Mouse (Mus musculus): ENCODE data around the gene Selenoi. TPM values are rescaled to one million over a fixed set of nuclear protein-coding genes. Genes with fewer than 3 reads are reported as not detected.

The Selenoi gene
- polyA plus RNA-seq, 1 experiment = not detected

DNA sequence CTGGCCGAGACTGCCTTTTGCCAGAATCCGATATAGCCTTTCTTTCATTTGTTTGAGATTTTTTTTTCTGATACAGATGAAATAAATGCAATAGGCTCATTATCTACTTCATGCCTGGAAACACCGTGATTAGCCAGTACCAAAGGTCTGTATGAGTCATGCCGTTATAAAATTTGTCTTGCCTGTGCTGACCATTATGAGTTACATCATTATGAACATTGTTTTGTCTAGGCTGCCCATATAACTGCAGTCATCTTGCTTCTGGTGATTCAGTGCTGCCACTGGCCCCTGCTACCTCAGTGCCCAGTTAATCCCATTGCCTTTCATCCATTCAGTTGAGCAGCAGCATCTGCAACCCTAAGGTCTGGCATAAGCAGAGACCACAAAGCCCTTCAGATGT, 47.1 kb downstream of the Selenoi start:
- no peak for TF ChIP-seq POLR2A (IDR thresholded peaks at IDR 0.05; ENCODE audit: insufficient read depth, low read depth, low read length)
- no peak for TF ChIP-seq CTCF (IDR thresholded peaks at IDR 0.05; ENCODE audit: insufficient read depth, low read depth, low read length)

GRCm38 (mm10) chr5:30280864-30281263, 48.5 kb downstream of the Selenoi start:
- H3K27ac ChIP-seq (ENCODE audit: insufficient read depth, low read depth, low read length) = no peak overlapping the region
- H3K4me3 ChIP-seq (ENCODE audit: insufficient read depth, low read depth, low read length) = peak overlapping the region; percentile 57
- WGBS = 35% methylated on average over 9 of the region's 9 CpGs
- no peak for TF ChIP-seq POLR2A (IDR thresholded peaks at IDR 0.05; ENCODE audit: insufficient read depth, low read depth, low read length)
- no peak for TF ChIP-seq CTCF (IDR thresholded peaks at IDR 0.05; ENCODE audit: insufficient read depth, low read depth, low read length)
- H3K4me1 ChIP-seq (ENCODE audit: control insufficient read depth, insufficient read depth, low read length) = 0 out of 2 replicates have a peak, but pooled peaks cover 2% of the 10 kb centered on the region

More for the DNA sequence above, 47.1 kb downstream of the Selenoi start:
- WGBS = 90% methylated on average over 4 of the region's 4 CpGs
- Histone ChIP-seq H3K4me1 (ENCODE audit: control insufficient read depth, insufficient read depth, low read length) (0 out of 2 replicates have a peak, but pooled peaks cover 2% of the 10 kb centered on the region), H3K4me3 (ENCODE audit: insufficient read depth, low read depth, low read length) (no peak overlapping the region), H3K27ac (ENCODE audit: insufficient read depth, low read depth, low read length) (no peak overlapping the region)

GRCm38 (mm10) chr5:30281291-30281732, 48.9 kb downstream of the Selenoi start, which contains the start of gene Drc1:
TSS of gene Drc1 (plus strand) at chr5:30281388.
- 1% methylated on average over 26 of the region's 26 CpGs for WGBS
- Histone ChIP-seq H3K4me1 (ENCODE audit: control insufficient read depth, insufficient read depth, low read length) (0 out of 2 replicates have a peak, but pooled peaks cover 2% of the 10 kb centered on the region), H3K4me3 (ENCODE audit: insufficient read depth, low read depth, low read length) (peak within 1 kb of the TSS; percentile 57), H3K27ac (ENCODE audit: insufficient read depth, low read depth, low read length) (no peak within 1 kb of the TSS)
- TF ChIP-seq POLR2A (IDR thresholded peaks at IDR 0.05; ENCODE audit: insufficient read depth, low read depth, low read length) = 0 out of 2 replicates have a peak, but pooled peaks have one; percentile 23
- TF ChIP-seq CTCF (IDR thresholded peaks at IDR 0.05; ENCODE audit: insufficient read depth, low read depth, low read length) = no peak

DNA sequence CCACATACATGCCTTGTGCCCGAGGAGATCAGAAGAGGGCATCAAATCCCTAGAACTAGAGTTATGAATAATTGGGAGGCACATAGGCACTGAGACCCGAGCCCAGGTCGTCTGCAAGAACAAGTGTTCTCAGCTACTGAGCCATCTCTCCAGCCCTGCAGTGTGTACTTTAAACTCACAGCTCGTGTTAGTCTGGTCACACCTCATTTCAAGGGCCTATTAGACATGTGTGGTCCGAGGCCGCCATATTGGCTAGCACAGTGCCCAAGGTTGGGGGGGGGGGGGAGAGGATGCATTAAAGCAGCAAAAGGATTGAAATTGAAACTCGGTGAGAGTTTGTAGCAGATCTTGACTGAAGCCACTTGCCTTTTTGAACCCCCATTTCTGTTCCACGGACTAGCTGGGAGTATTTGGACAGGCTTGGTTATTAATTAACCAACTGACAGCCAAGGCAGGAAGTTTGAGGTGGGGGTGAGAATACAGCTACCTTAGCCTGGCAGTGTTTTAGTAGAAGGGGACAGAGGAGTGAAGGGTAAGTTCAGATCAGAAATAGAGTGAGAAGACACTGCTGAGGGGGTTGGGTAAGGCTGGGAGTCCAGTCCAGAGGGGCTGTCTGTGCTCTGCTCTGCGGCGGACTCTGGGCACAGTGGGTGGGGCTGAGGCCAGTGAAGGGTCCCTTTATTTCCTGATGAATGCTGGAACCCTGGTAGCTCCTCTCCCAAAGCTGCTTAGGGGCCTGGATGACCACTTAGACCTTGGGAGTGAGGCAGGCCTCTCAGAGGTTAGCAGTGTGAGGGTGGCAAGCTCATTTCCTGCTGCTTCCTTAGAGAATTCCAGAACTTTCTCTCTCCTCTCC, 53.8 kb downstream of the Selenoi start:
- H3K4me3 ChIP-seq (ENCODE audit: insufficient read depth, low read depth, low read length) = no peak overlapping the region
- TF ChIP-seq POLR2A (IDR thresholded peaks at IDR 0.05; ENCODE audit: insufficient read depth, low read depth, low read length) (no peak), CTCF (IDR thresholded peaks at IDR 0.05; ENCODE audit: insufficient read depth, low read depth, low read length) (no peak)
- WGBS = 83% methylated on average over 10 of the region's 10 CpGs
- H3K4me1 ChIP-seq (ENCODE audit: control insufficient read depth, insufficient read depth, low read length) = 0 out of 2 replicates have a peak, but pooled peaks cover 2% of the 10 kb centered on the region
- no peak overlapping the region for H3K27ac ChIP-seq (ENCODE audit: insufficient read depth, low read depth, low read length)

GRCm38 (mm10) chr5:30287106-30287882, 54.9 kb downstream of the Selenoi start:
- H3K27ac ChIP-seq (ENCODE audit: insufficient read depth, low read depth, low read length) = no peak overlapping the region
- no peak for TF ChIP-seq POLR2A (IDR thresholded peaks at IDR 0.05; ENCODE audit: insufficient read depth, low read depth, low read length)
- TF ChIP-seq CTCF (IDR thresholded peaks at IDR 0.05; ENCODE audit: insufficient read depth, low read depth, low read length) = no peak
- H3K4me1 ChIP-seq (ENCODE audit: control insufficient read depth, insufficient read depth, low read length) = no peaks in the 10 kb centered on the region
- H3K4me3 ChIP-seq (ENCODE audit: insufficient read depth, low read depth, low read length) = no peak overlapping the region
- WGBS = 85% methylated on average over 9 of the region's 9 CpGs

Other genes starting within 250 kb of the Selenoi start
- gene Il6, start 219.5 kb upstream of the Selenoi start, polyA plus RNA-seq (2012; ENCODE audit: insufficient read depth, insufficient read length, low replicate concordance, missing spikeins) = not detected in 2 replicates
- not detected in 2 replicates for gene Tyms, start 159.0 kb upstream of the Selenoi start, polyA plus RNA-seq (2012; ENCODE audit: insufficient read depth, insufficient read length, low replicate concordance, missing spikeins)
- not detected in 2 replicates for gene Garem2, start 127.4 kb upstream of the Selenoi start, polyA plus RNA-seq (2012; ENCODE audit: insufficient read depth, insufficient read length, low replicate concordance, missing spikeins)
- gene 3110082J24Rik, start 126.5 kb upstream of the Selenoi start, polyA plus RNA-seq (2012; ENCODE audit: insufficient read depth, insufficient read length, low replicate concordance, missing spikeins) = not detected in 2 replicates
- gene Hadha, start 77.4 kb upstream of the Selenoi start, polyA plus RNA-seq (2012; ENCODE audit: insufficient read depth, insufficient read length, low replicate concordance, missing spikeins) = 248 TPM in 1 of 2 replicates, not detected in the other
- not detected in 2 replicates for gene Hadhb, start 77.3 kb upstream of the Selenoi start, polyA plus RNA-seq (2012; ENCODE audit: insufficient read depth, insufficient read length, low replicate concordance, missing spikeins)
- not detected in 2 replicates for gene Adgrf3, start 26.9 kb upstream of the Selenoi start, polyA plus RNA-seq (2012; ENCODE audit: insufficient read depth, insufficient read length, low replicate concordance, missing spikeins)
- not detected in 2 replicates for gene Drc1, start 48.8 kb downstream of the Selenoi start, polyA plus RNA-seq (2012; ENCODE audit: insufficient read depth, insufficient read length, low replicate concordance, missing spikeins)
- gene Otof, start 229.4 kb downstream of the Selenoi start, polyA plus RNA-seq (2012; ENCODE audit: insufficient read depth, insufficient read length, low replicate concordance, missing spikeins) = not detected in 2 replicates
- not detected in 2 replicates for gene 1700001C02Rik, start 233.5 kb downstream of the Selenoi start, polyA plus RNA-seq (2012; ENCODE audit: insufficient read depth, insufficient read length, low replicate concordance, missing spikeins)